Mouse (Mus musculus) heart, postnatal 0 days (tissue): Measurements from ENCODE around the gene Fbf1.

Source experiments
- CTCF ChIP-seq: IDR thresholded peaks from 2 replicates; pipeline ENCODE4 v1.5.1; 2016; ENCODE audit warnings: antibody characterized with exemption, control low read depth, low read depth
- EP300 ChIP-seq: IDR thresholded peaks from 2 replicates; pipeline ENCODE4 v1.6.1; 2016; ENCODE audit warnings: antibody characterized with exemption, low read depth

DNA sequence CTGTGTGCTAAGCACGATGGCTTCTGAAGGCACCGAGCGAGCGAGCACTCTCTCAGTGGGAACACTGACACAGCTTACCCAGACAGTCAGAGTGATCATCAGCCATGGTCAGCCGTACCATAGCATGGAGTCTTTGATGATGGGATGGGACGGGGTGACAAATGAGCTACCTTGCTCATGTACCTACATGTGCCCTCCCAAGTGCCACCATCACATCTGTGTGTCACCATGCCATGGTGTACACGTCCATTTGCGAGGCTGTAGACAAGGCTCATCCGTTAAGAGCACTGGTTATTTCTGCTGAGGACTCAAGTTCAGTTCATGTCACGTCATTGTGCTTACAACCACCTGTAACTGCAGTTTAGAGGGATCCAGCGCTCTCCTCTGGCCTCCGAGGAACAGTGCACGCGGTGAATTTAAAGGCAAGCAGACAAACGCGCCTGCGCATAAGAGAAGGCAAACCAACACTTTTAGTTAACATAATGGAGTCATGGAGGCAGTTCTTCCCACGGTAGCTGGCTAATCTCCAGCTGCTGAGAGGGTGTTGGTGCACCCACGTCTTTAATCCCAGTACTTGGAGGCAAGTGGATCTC, 56.3 kb downstream of the Fbf1 start:
- TF ChIP-seq CTCF (no peak), EP300 (no peak)
